Mouse (Mus musculus): ENCODE results near the gene Fam241a. TPM values are rescaled to one million over a fixed set of nuclear protein-coding genes. Genes with fewer than 3 reads are reported as not detected.

Fam241a gene
- polyA plus RNA-seq, 1 experiment from 2014 or later, result 4.9 TPM

GRCm38 (mm10) chr3:127827123-127827522 is 69.0 kb downstream of the Fam241a start:
- Histone ChIP-seq H3K4me3 (no peak overlapping the region), H3K9ac (replicated peaks) (no peak overlapping the region), H3K9me3 (no peaks in the 10 kb centered on the region), H3K27ac (replicated peaks) (peak overlapping the region; percentile 35), H3K4me1 (0 out of 2 replicates have a peak, but pooled peaks cover 11% of the 10 kb centered on the region), H3K36me3 (peaks cover 8% of the 10 kb centered on the region; the same call in 1 of the 2 replicates), H3K4me2 (replicated peaks) (no peak overlapping the region), H3K27me3 (no peaks in the 10 kb centered on the region)
- no peak for ATAC-seq (ENCODE audit: low FRiP score, low read depth)
- 41% methylated on average over 7 of the region's 7 CpGs for WGBS

- no peak for ATAC-seq (ENCODE audit: low FRiP score, low read depth)
Measured at GRCm38 (mm10) chr3:127826503-127826902, 69.6 kb downstream of the Fam241a start.

GRCm38 (mm10) chr3:127823886-127824863 is 71.9 kb downstream of the Fam241a start:
- 81% methylated on average over 17 of the region's 17 CpGs for WGBS

More at GRCm38 (mm10) chr3:127826503-127826902, 69.6 kb downstream of the Fam241a start:
- H3K9me3 ChIP-seq, result no peaks in the 10 kb centered on the region
- no peak overlapping the region for H3K4me3 ChIP-seq
- 0 out of 2 replicates have a peak, but pooled peaks cover 11% of the 10 kb centered on the region for H3K4me1 ChIP-seq
- H3K27me3 ChIP-seq, result no peaks in the 10 kb centered on the region
- 86% methylated on average over 7 of the region's 7 CpGs for WGBS
- H3K27ac ChIP-seq (replicated peaks), result peak overlapping the region; percentile 35
- H3K4me2 ChIP-seq (replicated peaks), result no peak overlapping the region
- peaks cover 11% of the 10 kb centered on the region; the same call in 1 of the 2 replicates for H3K36me3 ChIP-seq
- no peak overlapping the region for H3K9ac ChIP-seq (replicated peaks)

GRCm38 (mm10) chr3:127821209-127821608 is 74.9 kb downstream of the Fam241a start:
- no peak overlapping the region for H3K9ac ChIP-seq (replicated peaks)
- H3K27ac ChIP-seq (replicated peaks), result no peak overlapping the region
- H3K4me1 ChIP-seq, result no peaks in the 10 kb centered on the region
- H3K4me3 ChIP-seq, result no peak overlapping the region
- peaks cover 26% of the 10 kb centered on the region for H3K36me3 ChIP-seq
- ATAC-seq (ENCODE audit: low FRiP score, low read depth), result no peak
- no peak overlapping the region for H3K4me2 ChIP-seq (replicated peaks)
- WGBS, result 90% methylated on average over 5 of the region's 5 CpGs
- H3K9me3 ChIP-seq, result no peaks in the 10 kb centered on the region
- H3K27me3 ChIP-seq, result no peaks in the 10 kb centered on the region

More at GRCm38 (mm10) chr3:127823886-127824863, 71.9 kb downstream of the Fam241a start:
- Histone ChIP-seq H3K27ac (replicated peaks) (no peak overlapping the region), H3K36me3 (peaks cover 20% of the 10 kb centered on the region), H3K9ac (replicated peaks) (no peak overlapping the region), H3K4me1 (0 out of 2 replicates have a peak, but pooled peaks cover 11% of the 10 kb centered on the region), H3K4me2 (replicated peaks) (no peak overlapping the region), H3K27me3 (no peaks in the 10 kb centered on the region), H3K4me3 (no peak overlapping the region), H3K9me3 (no peaks in the 10 kb centered on the region)
- no peak for ATAC-seq (ENCODE audit: low FRiP score, low read depth)

GRCm38 (mm10) chr3:127820400-127820799 is 75.7 kb downstream of the Fam241a start:
- Histone ChIP-seq H3K4me1 (no peaks in the 10 kb centered on the region), H3K4me2 (replicated peaks) (no peak overlapping the region), H3K9ac (replicated peaks) (no peak overlapping the region), H3K4me3 (no peak overlapping the region), H3K36me3 (peaks cover 29% of the 10 kb centered on the region), H3K9me3 (no peaks in the 10 kb centered on the region), H3K27ac (replicated peaks) (no peak overlapping the region), H3K27me3 (no peaks in the 10 kb centered on the region)
- WGBS, result 96% methylated on average over 1 of the region's 1 CpGs
- no peak for ATAC-seq (ENCODE audit: low FRiP score, low read depth)

Other genes starting within 250 kb of the Fam241a start
- gene Alpk1, start 115.8 kb downstream of the Fam241a start, polyA plus RNA-seq (2016; fragmentation: Nextera tagmentation; extraction: Ambion mirVana), result 1.0 and 1.4 TPM in 2 replicates
- gene Tifa, start 106.5 kb downstream of the Fam241a start, polyA plus RNA-seq (2016; fragmentation: Nextera tagmentation; extraction: Ambion mirVana), result 3.4 and 5.5 TPM in 2 replicates
- 71.0 and 79.9 TPM in 2 replicates for gene Ap1ar, start 58.8 kb downstream of the Fam241a start, polyA plus RNA-seq (2016; fragmentation: Nextera tagmentation; extraction: Ambion mirVana)